Mouse (Mus musculus) right cerebral cortex, postnatal 25 days (tissue): ENCODE measurements around the gene Dmpk.

Source experiments
- DNase-seq: peaks from one replicate; pipeline ENCODE4 v3.0.0; 2022

The Dmpk gene

GRCm38 (mm10) chr7:19076586-19076991, 7.1 kb upstream of the Dmpk start:
- DNase-seq, result no peak

GRCm38 (mm10) chr7:19077761-19078160, 5.9 kb upstream of the Dmpk start:
- no peak for DNase-seq

DNA sequence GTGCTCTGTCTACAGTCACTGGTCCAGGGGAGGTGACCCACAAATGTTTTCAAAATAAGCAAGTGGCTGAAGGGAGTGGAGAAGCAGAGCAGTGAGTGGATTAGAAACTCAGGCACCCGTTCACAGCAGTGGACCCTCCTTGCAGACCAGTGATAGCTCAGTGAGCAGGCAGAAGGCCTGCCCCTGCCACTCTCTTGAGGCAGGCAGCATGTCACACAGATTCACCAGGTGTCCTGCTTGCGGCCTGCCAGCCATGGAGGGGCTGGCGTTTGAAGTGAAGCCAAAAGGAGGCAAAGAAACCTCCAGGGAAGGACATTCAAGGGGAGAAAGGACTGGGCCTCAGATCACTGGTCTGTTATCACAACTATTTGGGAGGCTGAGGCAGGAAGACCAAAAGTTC, 4.9 kb upstream of the Dmpk start:
- DNase-seq, result no peak

DNA sequence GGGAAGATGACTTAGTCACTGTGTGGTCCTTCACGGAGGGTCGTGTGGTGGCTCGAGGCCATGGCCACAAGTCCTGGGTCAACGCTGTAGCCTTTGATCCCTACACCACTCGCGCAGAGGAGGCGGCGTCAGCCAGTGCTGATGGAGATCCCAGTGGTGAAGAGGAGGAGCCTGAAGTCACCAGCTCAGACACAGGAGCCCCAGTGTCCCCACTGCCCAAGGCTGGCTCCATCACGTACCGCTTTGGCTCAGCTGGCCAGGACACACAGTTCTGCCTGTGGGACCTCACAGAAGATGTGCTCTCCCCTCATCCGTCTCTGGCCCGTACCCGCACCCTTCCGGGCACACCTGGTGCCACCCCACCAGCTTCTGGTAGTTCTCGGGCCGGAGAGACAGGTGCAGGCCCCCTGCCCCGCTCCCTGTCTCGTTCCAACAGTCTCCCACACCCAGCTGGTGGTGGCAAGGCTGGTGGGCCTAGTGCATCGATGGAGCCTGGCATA, 3.1 kb upstream of the Dmpk start:
- no peak for DNase-seq

GRCm38 (mm10) chr7:19082171-19082570, 1.5 kb upstream of the Dmpk start:
- no peak for DNase-seq

DNA sequence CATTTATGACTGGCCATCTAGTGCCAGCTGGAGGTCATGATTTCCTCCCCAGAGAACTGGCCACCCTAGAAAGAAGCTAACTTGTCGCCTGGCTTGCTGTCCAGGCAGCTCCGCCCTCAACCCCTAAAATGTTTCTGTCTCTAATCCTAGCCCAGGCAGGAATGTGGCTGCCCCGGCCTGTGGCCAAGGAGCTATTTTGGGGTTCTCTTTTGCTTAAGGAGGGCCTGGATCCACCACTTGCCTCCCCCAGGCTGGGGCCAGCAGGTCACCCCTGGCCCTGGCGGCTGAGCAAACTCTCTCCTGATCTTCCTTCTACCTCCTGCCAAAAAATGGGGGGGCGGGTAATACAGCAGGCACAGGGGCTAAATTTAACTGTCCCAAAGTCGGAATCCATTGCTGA, 553 bp upstream of the Dmpk start:
- DNase-seq, result no peak

GRCm38 (mm10) chr7:19084277-19084771, 675 bp downstream of the Dmpk start:
- no peak for DNase-seq

- DNase-seq, result no peak
These were observed 1.3 kb downstream of the Dmpk start for GRCm38 (mm10) chr7:19084921-19085473.

- no peak for DNase-seq
These were observed 1.8 kb downstream of the Dmpk start for GRCm38 (mm10) chr7:19085495-19085894.

- DNase-seq, result no peak
These were observed 2.4 kb downstream of the Dmpk start for GRCm38 (mm10) chr7:19086042-19086441.

GRCm38 (mm10) chr7:19086760-19087159, 3.1 kb downstream of the Dmpk start:
- no peak for DNase-seq

GRCm38 (mm10) chr7:19088813-19089212, 5.2 kb downstream of the Dmpk start:
- DNase-seq, result peak; percentile 48

GRCm38 (mm10) chr7:19091913-19092312, 8.3 kb downstream of the Dmpk start:
- no peak for DNase-seq

GRCm38 (mm10) chr7:19092381-19093173, 8.9 kb downstream of the Dmpk start:
- no peak for DNase-seq

GRCm38 (mm10) chr7:19093174-19093521, 9.5 kb downstream of the Dmpk start:
- peak; percentile 61 for DNase-seq

GRCm38 (mm10) chr7:19093537-19094385, 10.1 kb downstream of the Dmpk start:
- DNase-seq, result peak; percentile 79

GRCm38 (mm10) chr7:19094471-19094825, 10.8 kb downstream of the Dmpk start, which contains the start of gene Six5:
TSS of gene Six5 (plus strand) at chr7:19094594.
- no peak for DNase-seq

GRCm38 (mm10) chr7:19094826-19095750, 11.4 kb downstream of the Dmpk start:
- DNase-seq, result peak; percentile 48

DNA sequence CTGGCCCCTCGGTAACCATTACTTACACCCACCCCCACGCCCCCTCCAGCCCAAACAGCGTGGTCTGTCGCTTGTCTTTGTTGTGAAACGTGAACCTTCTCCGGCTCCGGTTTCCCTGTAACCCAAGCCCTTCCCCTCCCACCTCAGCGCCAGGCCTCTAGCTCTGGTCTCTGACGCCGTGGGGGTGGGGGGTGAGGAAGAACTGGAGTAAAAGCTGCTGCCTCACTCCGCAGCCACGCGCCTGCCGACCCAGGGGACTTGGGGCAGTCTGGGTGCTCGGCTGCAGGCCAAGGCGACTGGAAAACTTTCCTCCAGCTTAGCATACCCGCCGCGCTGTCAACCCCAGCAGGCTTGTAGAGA, 12.1 kb downstream of the Dmpk start:
- no peak for DNase-seq

- DNase-seq, result no peak
These were observed 12.8 kb downstream of the Dmpk start for GRCm38 (mm10) chr7:19096421-19096976.

GRCm38 (mm10) chr7:19097217-19097616, 13.6 kb downstream of the Dmpk start:
- no peak for DNase-seq

GRCm38 (mm10) chr7:19097863-19098262, 14.2 kb downstream of the Dmpk start:
- no peak for DNase-seq
